Mouse (Mus musculus): ENCODE measurements at regions not wholly inside any gene's neighbourhood (a gene's known extent, or its start where the extent isn't known, plus 50 kb on each side); places are given as distances from the start of the nearest gene placed in this dataset.

DNA sequence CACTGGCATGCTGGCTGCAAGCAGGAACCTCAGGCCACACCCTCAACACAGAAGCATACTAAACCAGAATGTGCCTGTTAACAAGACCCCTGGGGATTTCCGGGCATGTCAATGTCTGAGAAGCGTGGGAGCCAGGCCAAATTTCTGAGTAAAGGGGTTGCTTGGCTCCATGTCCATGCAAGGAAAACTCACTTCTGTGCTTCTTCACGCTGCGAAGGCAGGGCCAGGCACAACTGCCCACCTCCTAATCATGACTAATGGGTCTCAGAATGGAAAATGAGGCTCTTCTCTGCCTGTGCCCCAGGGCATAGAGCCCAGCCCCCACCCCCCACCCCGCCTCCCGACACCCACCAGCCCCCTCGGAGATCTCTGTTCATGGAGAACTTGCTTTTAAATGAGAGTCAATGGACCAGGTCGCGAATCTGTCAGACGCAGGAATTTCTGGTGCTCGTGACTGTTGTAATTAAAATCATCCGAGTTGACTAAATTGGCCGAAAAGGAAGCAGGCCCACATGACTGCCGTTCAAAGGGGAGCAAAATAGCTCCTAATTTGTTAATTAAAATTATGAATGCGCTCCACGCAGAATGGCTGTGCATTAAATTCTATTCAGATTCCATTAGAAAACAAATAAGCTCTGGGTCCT lies 152.2 kb downstream of the H2al1j start:
- ChIA-PET POLR2A (interaction anchor here in 2 of 4 experiments (0.6 to 1.0 kb wide), 2 partner anchors 12 to 448 kb away, joined by 3 to 6 read pairs; no protein-coding TSS in a partner anchor), CTCF (no interaction called here)

DNA sequence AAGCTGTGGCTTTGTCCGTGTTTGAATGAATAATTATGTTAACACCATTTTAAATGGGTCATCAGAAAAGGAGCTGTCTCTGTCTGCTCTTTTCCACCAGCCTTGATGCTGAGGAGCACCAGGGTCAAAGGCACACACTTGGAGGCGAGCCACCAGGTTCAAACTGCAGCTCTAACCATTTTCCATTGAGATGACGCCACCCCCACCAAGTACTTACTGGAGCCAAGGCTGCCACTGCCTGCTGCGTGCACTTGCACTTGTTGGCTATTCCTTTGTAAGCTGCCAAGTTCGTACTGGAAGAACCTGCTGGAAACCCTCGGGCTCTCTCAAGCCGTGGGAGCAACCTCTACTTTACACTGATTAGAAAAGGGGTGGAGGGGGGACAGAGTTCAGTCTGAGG lies 154.5 kb downstream of the H2al1j start:
- CTCF ChIA-PET = interaction anchor here in 1 of 4 experiments (0.7 kb wide), 1 partner anchor 98 kb away, joined by 3 read pairs; no protein-coding TSS in a partner anchor

DNA sequence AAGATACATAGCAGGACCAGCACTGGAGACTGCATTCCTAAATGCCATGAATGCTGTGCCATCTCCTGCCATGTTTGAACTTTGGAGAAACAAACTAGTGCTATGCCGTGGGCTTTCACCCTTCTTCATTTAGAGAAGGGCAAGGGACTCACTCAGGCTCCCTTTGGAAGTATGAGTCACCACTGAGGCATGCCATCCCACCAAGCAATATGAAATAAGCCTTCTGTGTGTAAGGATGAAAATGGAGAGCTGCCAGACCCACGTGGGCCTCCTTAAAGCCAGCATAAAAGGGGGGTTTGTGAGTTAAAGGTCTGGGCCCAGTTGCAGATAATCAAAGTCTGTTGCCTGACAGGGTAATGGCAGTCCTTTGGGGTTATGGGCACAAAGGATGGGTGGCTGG lies 159.0 kb downstream of the H2al1j start:
- POLR2A ChIA-PET = no interaction called here
- CTCF ChIA-PET = no interaction called here

More for the DNA sequence above, 154.5 kb downstream of the H2al1j start:
- POLR2A ChIA-PET = no interaction called here

DNA sequence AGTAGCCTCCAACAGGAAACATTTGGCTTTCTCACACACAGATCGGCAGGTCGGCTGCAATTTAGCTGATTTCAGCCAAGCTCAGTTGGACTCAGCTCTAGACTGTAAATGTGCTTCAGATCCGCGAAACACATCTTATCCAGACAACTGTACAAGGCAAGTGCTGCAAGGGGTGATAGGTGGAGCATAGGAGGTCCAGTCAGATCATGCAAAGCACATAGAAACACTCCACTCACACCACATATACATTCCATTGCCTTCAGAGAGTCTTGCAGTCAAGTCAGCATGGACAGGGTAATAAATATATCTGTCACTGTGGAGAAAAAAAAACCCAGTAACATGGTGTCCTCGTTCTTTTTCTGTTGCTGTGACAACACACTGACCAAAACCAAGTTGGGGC lies 160.3 kb downstream of the H2al1j start:
- CTCF ChIA-PET = no interaction called here

DNA sequence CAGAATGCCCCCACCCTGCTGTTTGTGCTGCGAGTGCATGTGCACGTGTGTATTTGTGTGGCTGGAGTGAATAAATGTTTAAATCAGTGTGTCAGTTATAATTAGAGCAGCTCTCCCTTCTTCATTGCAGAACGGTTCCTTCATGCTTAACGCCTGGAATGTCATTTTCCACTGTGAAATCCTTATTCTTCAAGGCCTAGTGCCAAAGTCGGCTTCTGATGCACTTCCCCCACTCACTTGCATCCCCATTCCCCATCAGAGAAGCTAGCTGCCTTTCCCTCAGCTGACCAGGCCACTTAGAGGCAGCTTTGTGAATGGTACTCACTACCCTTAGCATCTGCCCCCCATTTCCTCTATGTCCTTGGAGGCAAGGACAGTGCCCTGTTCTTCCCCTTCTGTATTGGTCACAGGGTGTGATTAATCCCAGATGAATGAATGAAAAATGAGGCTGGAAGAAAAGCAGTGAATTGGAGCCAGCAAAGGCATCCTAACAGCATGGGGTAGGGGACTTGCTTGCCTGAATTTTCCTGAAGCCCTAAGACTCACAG lies 162.6 kb downstream of the H2al1j start:
- ChIA-PET CTCF (no interaction called here), POLR2A (no interaction called here)

More for the DNA sequence above, 160.3 kb downstream of the H2al1j start:
- POLR2A ChIA-PET = no interaction called here

DNA sequence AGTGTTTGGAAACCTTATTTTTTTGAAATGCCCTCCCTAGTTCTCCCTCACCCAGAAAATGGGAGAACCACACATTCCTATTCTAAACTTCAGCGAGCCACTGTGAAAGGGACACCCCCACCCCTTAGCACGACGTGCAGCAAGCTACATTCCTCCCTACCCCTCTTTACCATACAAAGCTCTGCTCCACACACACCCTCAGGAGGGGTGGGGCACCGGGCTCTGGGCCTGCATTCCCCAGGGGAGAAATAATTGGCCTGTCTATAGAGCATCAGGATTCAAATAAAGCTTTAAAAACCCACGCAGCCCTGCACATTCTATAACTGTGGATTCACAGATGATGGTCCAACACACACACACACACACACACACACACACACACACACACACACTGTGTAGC lies 163.6 kb downstream of the H2al1j start:
- CTCF ChIA-PET = interaction anchor here in 2 of 4 experiments (0.6 to 0.7 kb wide), 2 partner anchors 18 to 277 kb away, joined by 3 to 4 read pairs; no protein-coding TSS in a partner anchor
- POLR2A ChIA-PET = interaction anchor here in 1 of 4 experiments (0.6 to 1.4 kb wide), 3 partner anchors 11 to 656 kb away, joined by 3 read pairs; no protein-coding TSS in a partner anchor

DNA sequence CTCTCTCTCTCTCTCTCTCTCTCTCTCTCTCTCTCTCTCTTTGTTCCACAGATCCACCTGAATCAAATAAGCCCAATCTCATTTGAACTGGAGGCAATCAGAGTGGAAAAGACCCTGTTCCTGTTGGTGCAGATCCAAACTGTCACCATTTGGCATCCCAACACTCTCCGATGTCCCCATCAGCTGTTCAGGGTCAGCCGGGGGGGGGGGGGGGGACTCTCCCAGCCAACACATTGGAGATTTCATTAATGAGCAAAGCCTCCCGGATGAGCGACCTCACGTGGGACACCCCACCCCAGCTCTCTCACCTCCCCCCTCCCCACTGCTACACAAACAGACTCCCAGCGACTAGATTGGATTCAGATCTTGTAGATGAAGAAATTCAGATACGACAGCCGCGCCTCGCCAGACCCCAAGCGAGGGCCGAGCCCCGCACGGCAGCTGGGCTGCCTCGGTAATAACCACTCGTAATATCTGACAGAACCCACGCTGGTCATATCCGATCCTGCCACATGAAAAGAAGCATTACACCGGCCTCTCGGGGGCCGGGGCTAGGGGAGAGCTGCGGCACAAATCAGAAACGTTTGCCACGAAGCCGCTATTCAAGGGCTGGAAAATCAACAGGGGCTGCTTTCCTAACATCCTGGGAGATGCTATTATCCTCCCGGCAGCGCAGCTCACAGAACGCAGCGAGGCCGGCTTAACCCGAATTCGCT lies 164.2 kb downstream of the H2al1j start:
- CTCF ChIA-PET = interaction anchor here in 1 of 4 experiments (0.6 kb wide), 1 partner anchor 1577 kb away, joined by 6 read pairs; no protein-coding TSS in a partner anchor
- POLR2A ChIA-PET = interaction anchor here in 2 of 4 experiments (0.6 to 1.4 kb wide), 5 partner anchors 12 to 655 kb away, joined by 3 read pairs; no protein-coding TSS in a partner anchor

DNA sequence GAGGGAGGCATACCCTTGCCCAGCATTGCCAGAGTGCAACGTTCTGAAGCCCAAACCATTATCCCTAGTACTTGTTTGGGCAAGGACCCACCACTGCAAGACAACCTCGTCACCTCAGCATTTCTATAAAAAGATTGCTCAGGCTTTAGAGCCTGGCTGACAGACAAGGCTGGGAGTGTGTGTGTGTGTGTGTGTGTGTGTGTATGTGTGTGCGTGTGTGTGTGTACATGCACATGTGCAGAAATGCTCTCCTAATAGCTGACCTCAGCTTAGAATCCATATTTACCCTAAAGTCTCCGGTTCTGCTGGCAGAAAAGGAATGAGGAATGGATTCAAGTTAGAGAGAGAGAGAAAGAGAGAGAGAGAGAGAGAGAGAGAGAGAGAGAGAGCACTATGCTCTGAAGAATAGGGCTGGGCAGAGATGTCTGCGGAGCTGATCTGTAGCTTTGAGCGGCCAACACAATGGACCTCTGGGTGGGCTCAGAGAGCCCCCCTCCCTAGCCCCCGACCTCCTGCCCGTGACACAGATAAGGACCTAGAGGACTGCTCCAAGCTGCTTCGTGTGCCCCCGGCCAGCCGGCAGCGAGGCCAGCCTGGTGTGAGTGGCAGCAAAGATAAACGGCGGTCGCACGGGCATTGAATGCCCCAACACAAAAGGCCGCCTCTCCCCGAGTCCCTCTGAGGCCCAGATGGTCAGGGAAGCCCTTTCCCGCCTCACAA lies 166.1 kb downstream of the H2al1j start:
- POLR2A ChIA-PET = interaction anchor here in 2 of 4 experiments (0.7 kb wide), 2 partner anchors 9 to 588 kb away, joined by 4 to 6 read pairs; no protein-coding TSS in a partner anchor
- CTCF ChIA-PET = no interaction called here

DNA sequence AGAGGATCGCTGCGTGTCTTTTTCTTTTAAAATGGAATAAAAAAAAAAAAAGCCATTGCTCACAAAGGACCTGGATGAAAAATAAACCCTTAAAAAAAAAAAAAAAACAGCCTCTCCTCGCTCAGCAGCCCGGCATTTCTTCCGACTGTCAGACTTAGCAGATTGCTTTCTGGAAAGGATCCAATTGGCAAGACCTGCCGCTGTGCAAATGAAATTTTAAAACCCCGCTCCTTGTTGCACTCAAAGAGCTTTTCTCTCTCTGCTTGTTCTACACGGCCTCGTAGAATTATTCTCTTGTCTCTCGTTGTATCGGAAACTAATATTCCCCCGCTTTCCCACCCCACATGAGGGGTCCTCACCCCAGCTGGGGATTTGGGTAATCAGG lies 166.6 kb downstream of the H2al1j start:
- POLR2A ChIA-PET = interaction anchor here in 2 of 4 experiments (0.7 kb wide), 2 partner anchors 9 to 587 kb away, joined by 4 to 6 read pairs; no protein-coding TSS in a partner anchor
- CTCF ChIA-PET = no interaction called here

DNA sequence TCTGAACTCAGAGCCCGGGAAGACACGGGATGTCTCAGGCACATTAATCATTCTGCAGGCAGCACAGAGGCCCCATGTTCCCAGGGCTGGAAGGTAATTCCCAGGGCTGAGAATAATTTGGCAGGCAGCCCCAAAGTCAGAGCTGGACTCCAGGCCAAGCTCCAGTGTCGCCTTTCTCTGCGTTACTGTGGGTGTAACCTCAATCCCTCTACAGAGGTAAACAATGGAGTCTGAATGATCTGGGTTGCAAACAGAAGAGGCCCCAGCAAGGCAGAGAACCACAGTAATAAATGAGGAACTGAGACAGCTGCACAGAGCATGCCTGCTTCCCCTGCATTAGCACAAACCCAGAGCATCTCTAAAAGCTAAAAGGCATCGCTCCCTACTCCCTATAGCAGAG lies 184.8 kb downstream of the H2al1j start:
- ChIA-PET CTCF (interaction anchor here in 1 of 4 experiments (0.9 kb wide), 1 partner anchor 239 kb away, joined by 3 read pairs; no protein-coding TSS in a partner anchor), POLR2A (interaction anchor here in 1 of 4 experiments (0.5 kb wide), 1 partner anchor 838 kb away, joined by 4 read pairs; no protein-coding TSS in a partner anchor)

DNA sequence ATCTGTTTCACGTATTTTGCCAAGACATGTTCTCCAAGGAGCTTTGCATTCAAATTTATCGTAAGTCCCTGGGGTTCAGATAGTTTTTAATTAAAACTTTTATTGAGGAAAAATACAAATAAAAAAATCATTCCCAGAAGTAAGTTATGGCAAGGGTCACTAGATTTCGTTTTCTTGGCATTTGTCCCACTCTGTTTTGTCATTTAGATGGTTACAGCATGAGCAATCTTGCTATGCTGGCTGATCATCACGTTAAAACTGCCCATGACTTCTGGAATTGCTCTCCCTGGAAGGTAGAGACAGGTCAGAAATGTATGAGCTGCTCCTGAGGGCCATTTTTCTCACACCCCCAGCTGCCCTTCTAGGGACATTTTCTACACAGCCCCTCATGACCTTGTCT lies 185.3 kb downstream of the H2al1j start:
- ChIA-PET POLR2A (no interaction called here), CTCF (no interaction called here)

DNA sequence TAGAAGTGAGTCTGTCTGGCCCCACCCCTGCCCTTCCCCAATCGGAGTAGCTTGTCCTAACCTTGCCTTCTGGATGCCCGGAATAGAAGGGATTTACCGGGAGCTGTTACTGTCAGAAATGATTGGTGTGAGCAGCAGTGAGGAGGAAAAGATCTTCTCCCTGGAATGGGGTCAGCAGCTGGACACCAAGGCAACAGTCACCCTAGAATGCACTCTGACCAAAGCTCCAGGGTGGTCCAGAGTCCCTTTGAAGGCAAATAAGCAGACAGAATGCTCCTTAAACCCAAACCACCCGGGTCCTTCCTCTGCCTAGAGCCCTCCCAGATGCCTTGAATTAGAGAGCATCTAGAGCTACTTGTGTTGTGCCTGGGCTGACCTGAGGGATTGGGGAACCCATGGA lies 196.2 kb downstream of the H2al1j start:
- POLR2A ChIA-PET = no interaction called here
- CTCF ChIA-PET = no interaction called here

DNA sequence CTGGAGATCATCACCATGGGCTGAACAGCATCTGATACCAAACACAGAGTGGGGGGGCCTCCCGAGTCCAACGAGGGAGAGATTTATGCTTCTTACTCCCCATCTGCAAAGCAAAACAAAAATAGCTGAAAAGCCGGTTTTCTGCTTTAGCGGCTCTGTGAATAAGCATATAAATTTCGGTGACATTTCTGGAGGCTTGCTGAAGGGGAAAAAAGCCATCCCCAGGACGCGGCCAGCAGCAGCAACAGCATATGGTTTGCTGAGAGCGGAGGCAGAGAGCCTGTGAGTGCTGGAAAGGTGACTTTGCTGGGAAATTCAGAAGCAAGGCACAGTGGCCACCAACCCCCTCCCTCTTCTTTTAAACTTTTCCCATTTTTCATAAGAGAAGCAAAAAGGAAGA lies 197.7 kb downstream of the H2al1j start:
- POLR2A ChIA-PET = no interaction called here
- CTCF ChIA-PET = interaction anchor here in 1 of 4 experiments (0.7 kb wide), 1 partner anchor 1029 kb away, joined by 5 read pairs; no protein-coding TSS in a partner anchor

DNA sequence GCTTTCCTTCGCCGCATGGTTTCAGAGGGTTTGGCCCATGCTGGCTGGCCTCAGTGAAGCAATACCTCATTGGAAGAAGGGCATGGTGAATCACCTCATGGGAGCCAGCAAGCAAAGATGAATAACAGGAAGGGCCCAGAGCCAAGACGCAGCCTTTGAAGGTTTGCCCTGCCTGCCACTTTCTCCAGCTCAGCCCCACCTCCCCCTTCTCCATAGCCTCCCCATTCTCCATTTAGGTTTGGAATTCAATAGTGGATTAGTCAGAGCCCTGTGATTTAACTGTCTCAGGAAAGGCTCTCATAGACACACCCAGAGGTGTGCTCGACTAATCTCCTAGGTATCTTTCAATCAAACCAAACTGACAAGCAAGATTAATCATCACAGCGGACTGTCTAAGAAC lies 201.0 kb downstream of the H2al1j start:
- ChIA-PET POLR2A (interaction anchor here in 1 of 4 experiments (0.6 kb wide), 1 partner anchor 1713 kb away, joined by 3 read pairs; no protein-coding TSS in a partner anchor), CTCF (no interaction called here)

DNA sequence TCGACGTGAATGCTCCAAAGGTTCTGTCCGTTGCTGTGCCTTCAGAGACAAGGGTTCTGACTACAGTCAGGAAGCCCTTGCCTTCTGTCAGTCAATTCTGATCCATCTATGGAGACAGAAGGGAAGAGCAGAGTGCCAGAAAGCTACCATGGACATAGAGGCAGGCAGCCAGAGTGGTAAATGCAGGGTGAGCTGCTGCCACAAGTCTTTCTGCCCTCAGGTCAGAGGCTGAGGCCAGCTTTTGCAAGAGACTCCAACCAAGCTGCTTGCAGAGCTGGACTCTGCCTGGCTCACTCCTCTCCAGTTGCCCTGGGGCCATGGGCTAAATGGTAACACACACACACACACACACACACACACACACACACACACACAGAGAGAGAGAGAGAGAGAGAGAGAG lies 201.6 kb downstream of the H2al1j start:
- ChIA-PET POLR2A (interaction anchor here in 1 of 4 experiments (0.6 kb wide), 1 partner anchor 1712 kb away, joined by 3 read pairs; no protein-coding TSS in a partner anchor), CTCF (no interaction called here)

DNA sequence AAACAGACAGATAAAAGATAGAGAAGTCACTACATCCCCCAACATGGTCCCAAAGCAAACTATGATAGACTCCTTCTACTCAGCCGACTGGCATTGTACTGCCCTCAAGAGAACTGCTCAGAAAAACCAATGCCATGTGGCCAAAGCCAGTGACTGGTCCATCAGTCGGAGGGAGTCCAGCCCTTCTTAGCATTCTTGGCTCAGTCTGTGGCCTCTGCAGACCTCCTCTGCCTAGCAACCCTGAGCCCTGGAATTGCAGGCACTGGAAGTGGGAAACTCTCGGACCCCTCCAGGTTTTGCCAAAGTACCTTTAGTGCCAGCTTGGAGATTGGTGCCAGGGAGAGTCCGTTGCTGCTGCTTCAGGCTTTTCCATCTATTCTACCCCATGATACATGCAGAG lies 205.2 kb downstream of the H2al1j start:
- CTCF ChIA-PET = no interaction called here
- POLR2A ChIA-PET = no interaction called here

DNA sequence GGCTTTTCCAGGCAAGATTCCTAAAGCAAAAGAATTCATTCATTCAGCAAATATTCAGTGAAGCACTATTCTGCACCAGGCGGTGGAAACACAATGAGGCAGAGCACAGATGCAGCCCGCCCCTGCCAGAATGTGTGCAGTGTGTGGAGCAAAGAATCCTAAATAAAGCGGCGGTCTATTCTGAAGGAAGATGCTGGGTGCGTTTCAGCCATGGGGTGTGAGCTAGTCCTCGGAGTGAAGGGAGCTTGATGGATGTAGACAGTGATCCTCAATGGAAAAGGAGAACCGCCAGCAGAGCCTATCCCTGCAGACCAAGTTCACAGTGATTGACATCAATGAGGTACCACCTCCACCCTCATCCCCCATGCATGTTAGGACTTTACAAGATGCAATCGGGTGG lies 206.2 kb downstream of the H2al1j start:
- ChIA-PET CTCF (interaction anchor here in 1 of 4 experiments (0.7 kb wide), 1 partner anchor 436 kb away, joined by 4 read pairs; no protein-coding TSS in a partner anchor), POLR2A (no interaction called here)

DNA sequence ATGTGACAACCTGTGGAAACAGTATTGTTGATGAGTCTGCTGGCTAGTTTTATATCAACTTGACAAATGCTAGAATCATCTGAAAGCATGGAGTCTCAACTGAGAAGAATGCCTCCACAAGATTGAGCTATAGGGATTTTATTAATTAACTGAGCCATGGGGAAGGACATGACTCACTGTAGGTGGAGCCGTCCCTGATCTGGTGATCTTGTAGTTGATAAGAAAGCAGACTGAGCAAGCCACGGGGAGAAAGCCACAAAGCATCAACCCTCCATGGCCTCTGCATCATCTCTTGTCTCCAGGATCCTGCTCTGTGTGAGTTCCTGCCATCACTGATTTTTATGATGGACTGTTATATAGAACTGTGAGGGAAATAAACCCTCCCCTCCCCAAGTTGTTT lies 213.4 kb downstream of the H2al1j start:
- POLR2A ChIA-PET = no interaction called here

DNA sequence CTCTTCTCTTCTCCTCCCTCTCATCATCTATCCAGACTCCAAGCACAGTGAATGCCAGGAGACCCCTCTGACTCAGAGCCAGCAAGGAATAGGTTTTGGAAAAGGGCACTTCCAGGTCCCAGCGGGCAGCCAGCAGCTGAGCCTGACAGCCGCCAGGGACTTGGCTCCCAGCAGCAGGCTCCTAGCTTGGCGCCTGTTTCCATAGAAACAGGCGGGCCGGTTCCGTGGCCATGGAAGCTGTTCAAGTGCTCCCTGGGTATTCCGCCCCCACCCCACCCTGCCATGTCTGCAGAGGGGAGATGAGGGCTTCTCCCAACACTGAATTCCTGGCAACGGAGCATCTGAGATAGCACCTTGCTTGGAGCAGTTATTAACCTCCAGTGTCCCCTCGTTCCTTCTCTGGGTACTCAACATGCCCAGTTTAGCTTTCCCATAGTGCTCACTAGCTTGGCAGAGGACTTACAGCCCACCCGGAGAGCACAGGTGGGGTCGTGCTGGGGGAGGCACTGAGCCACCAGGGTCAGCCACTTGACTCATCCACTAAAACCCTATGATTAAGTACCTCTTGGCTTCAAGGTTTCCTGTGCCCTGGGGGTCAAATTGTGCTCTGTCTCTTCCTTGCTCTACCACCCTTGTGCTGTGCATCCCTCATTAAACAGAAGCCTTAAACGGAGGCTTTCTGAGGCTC lies 222.7 kb downstream of the H2al1j start:
- ChIA-PET POLR2A (no interaction called here), CTCF (no interaction called here)

More for the DNA sequence above, 213.4 kb downstream of the H2al1j start:
- CTCF ChIA-PET = no interaction called here

Data from embryonic stem cell, embryonic (primary cell).